Mouse (Mus musculus): Measurements from ENCODE around the gene Hprt.

- TF ChIP-seq CTCF (IDR thresholded peaks at IDR 0.05; ENCODE audit: borderline replicate concordance, extremely low read depth, insufficient read depth, insufficient read length) (no peak), POLR2A (IDR thresholded peaks at IDR 0.05; ENCODE audit: borderline replicate concordance, extremely low read depth, insufficient read depth, insufficient read length, poor library complexity, severe bottlenecking) (no peak)
Measured at GRCm38 (mm10) chrX:53049196-53049595, 61.3 kb downstream of the Hprt start.

Measured in brain, embryonic 14.5 days (tissue).